Mouse (Mus musculus): ENCODE measurements at regions not wholly inside any gene's neighbourhood (a gene's known extent, or its start where the extent isn't known, plus 50 kb on each side); places are given as distances from the start of the nearest gene placed in this dataset.
A peak's percentile ranks its signal among the peaks of the same experiment; 100 is the strongest.

GRCm38 (mm10) chr9:50395543-50395942 is 50.8 kb upstream of the Rpl10-ps3 start:
- DNase-seq (ENCODE audit: low spot score): no peak

GRCm38 (mm10) chr9:50396051-50396450 is 51.3 kb upstream of the Rpl10-ps3 start:
- no peak for DNase-seq (ENCODE audit: low spot score)

- no peak for DNase-seq (ENCODE audit: low spot score)
These were observed 63.6 kb upstream of the Rpl10-ps3 start for GRCm38 (mm10) chr9:50408396-50408795.

GRCm38 (mm10) chr9:50408845-50409244 is 64.1 kb upstream of the Rpl10-ps3 start:
- no peak for DNase-seq (ENCODE audit: low spot score)

- no peak for DNase-seq (ENCODE audit: low spot score)
These were observed 68.2 kb upstream of the Rpl10-ps3 start for GRCm38 (mm10) chr9:50412986-50413385.

GRCm38 (mm10) chr9:50413514-50414335 is 69.0 kb upstream of the Rpl10-ps3 start:
- no peak for DNase-seq (ENCODE audit: low spot score)

GRCm38 (mm10) chr9:50414796-50415340 is 70.1 kb upstream of the Rpl10-ps3 start:
- no peak for DNase-seq (ENCODE audit: low spot score)

- DNase-seq (ENCODE audit: low spot score): no peak
These were observed 71.9 kb upstream of the Rpl10-ps3 start for GRCm38 (mm10) chr9:50416677-50417076.

- peak; percentile 55 for DNase-seq (ENCODE audit: low spot score)
These were observed 73.3 kb upstream of the Plet1 start for GRCm38 (mm10) chr9:50421061-50421460.

- no peak for DNase-seq (ENCODE audit: low spot score)
These were observed 72.6 kb upstream of the Plet1 start for GRCm38 (mm10) chr9:50421572-50422285.

GRCm38 (mm10) chr9:50425866-50426495 is 68.3 kb upstream of the Plet1 start:
- DNase-seq (ENCODE audit: low spot score): peak; percentile 27

GRCm38 (mm10) chr9:50430147-50430546 is 64.2 kb upstream of the Plet1 start:
- no peak for DNase-seq (ENCODE audit: low spot score)

- DNase-seq (ENCODE audit: low spot score): no peak
These were observed 60.8 kb upstream of the Plet1 start for GRCm38 (mm10) chr9:50433525-50433924.

GRCm38 (mm10) chr9:50433978-50434377 is 60.3 kb upstream of the Plet1 start:
- no peak for DNase-seq (ENCODE audit: low spot score)

GRCm38 (mm10) chr9:50437830-50438722 is 56.2 kb upstream of the Plet1 start:
- DNase-seq (ENCODE audit: low spot score): peak; percentile 87

- DNase-seq (ENCODE audit: low spot score): no peak
These were observed 55.6 kb upstream of the Plet1 start for GRCm38 (mm10) chr9:50438738-50439137.

- DNase-seq (ENCODE audit: low spot score): no peak
These were observed 54.1 kb upstream of the Plet1 start for GRCm38 (mm10) chr9:50440222-50440621.

- no peak for DNase-seq (ENCODE audit: low spot score)
These were observed 53.6 kb upstream of the Plet1 start for GRCm38 (mm10) chr9:50440689-50441088.

GRCm38 (mm10) chr9:50443708-50444463 is 50.4 kb upstream of the Plet1 start:
- DNase-seq (ENCODE audit: low spot score): peak; percentile 86

Measured in embryo, embryonic 10.5 days (tissue).